Mouse (Mus musculus) heart, embryonic 10.5 days (tissue): Measurements from ENCODE around the gene Hprt. TPM values are rescaled to one million over a fixed set of nuclear protein-coding genes. Genes with fewer than 3 reads are reported as not detected.

Experiments used
- DNase-seq: peaks from one replicate; pipeline ENCODE4 v3.0.0-alpha.2; 2017; ENCODE audit warnings: low spot score
- H3K27ac ChIP-seq: fragments of 300-500 bp; sonication (generic); 2 replicates; pipeline ENCODE4 v1.5.1; 2016; ENCODE audit warnings: mild to moderate bottlenecking
- H3K27me3 ChIP-seq: fragments of 300-500 bp; sonication (generic); 2 replicates; pipeline ENCODE4 v1.6.1; 2016; ENCODE audit warnings: mild to moderate bottlenecking; ENCODE audit not compliant: poor library complexity, insufficient read depth, severe bottlenecking
- H3K36me3 ChIP-seq: fragments of 300-500 bp; sonication (generic); 2 replicates; pipeline ENCODE4 v1.6.1; 2016; ENCODE audit warnings: mild to moderate bottlenecking, moderate library complexity
- H3K4me1 ChIP-seq: fragments of 300-500 bp; sonication (generic); 2 replicates; pipeline ENCODE4 v1.6.1; 2016; ENCODE audit warnings: mild to moderate bottlenecking
- H3K4me3 ChIP-seq: fragments of 300-500 bp; sonication (generic); 2 replicates; pipeline ENCODE4 v1.5.1; 2016; ENCODE audit warnings: mild to moderate bottlenecking, moderate library complexity
- H3K9me3 ChIP-seq: fragments of 300-500 bp; sonication (generic); 2 replicates; pipeline ENCODE4 v1.6.1; 2016; ENCODE audit warnings: mild to moderate bottlenecking, moderate library complexity
- WGBS: fragments of 180-500 bp; shearing (Covaris S2); methylation state at CpG from one replicate; pipeline ENCODE4 v1.1.7; 2016; 5-methylcytosine and 5-hydroxymethylcytosine counted together
- polyA plus RNA-seq: library from polyadenylated mRNA; unstranded; fragments of >200 nt; fragmentation: Nextera tagmentation; extraction: Ambion mirVana; gene quantifications from 2 replicates; pipeline ENCODE4 v1.2.1, GENCODE M21; 2016

Gene Hprt
- polyA plus RNA-seq, 1 experiment from 2014 or later, result 172 TPM

GRCm38 (mm10) chrX:53046911-53047310 is 59.0 kb downstream of the Hprt start:
- H3K4me1 ChIP-seq, result peaks cover 27% of the 10 kb centered on the region
- no peaks in the 10 kb centered on the region for H3K36me3 ChIP-seq
- H3K27me3 ChIP-seq, result no peaks in the 10 kb centered on the region
- no peak overlapping the region for H3K4me3 ChIP-seq
- no peak for DNase-seq
- 27% methylated on average over 2 of the region's 2 CpGs for WGBS
- H3K27ac ChIP-seq, result no peak overlapping the region
- no peaks in the 10 kb centered on the region for H3K9me3 ChIP-seq

- Histone ChIP-seq H3K27me3 (no peaks in the 10 kb centered on the region), H3K27ac (no peak overlapping the region), H3K9me3 (no peaks in the 10 kb centered on the region), H3K4me1 (peaks cover 32% of the 10 kb centered on the region), H3K36me3 (peaks cover 6% of the 10 kb centered on the region; the same call in 1 of the 2 replicates), H3K4me3 (no peak overlapping the region)
- DNase-seq, result no peak
- WGBS, result 25% methylated on average over 4 of the region's 4 CpGs
Observed at GRCm38 (mm10) chrX:53049196-53049595, 61.3 kb downstream of the Hprt start.

GRCm38 (mm10) chrX:53050353-53050752 is 62.4 kb downstream of the Hprt start:
- Histone ChIP-seq H3K9me3 (no peaks in the 10 kb centered on the region), H3K27ac (peak overlapping the region; percentile 74), H3K36me3 (peaks cover 9% of the 10 kb centered on the region; the same call in 1 of the 2 replicates), H3K27me3 (no peaks in the 10 kb centered on the region), H3K4me1 (peaks cover 24% of the 10 kb centered on the region), H3K4me3 (peak overlapping the region; percentile 47)
- WGBS, result 15% methylated on average over 8 of the region's 9 CpGs
- DNase-seq, result no peak

GRCm38 (mm10) chrX:53052652-53053500 is 64.9 kb downstream of the Hprt start:
- Histone ChIP-seq H3K9me3 (no peaks in the 10 kb centered on the region), H3K27ac (peak overlapping the region; percentile 56), H3K27me3 (peaks cover 7% of the 10 kb centered on the region; the same call in 1 of the 2 replicates), H3K4me1 (peaks cover 10% of the 10 kb centered on the region; the same call in 1 of the 2 replicates), H3K4me3 (peak overlapping the region; percentile 29), H3K36me3 (peaks cover 9% of the 10 kb centered on the region; the same call in 1 of the 2 replicates)
- peak; percentile 91 for DNase-seq
- WGBS, result 12% methylated on average over 13 of the region's 13 CpGs

GRCm38 (mm10) chrX:53053885-53054284 is 65.9 kb downstream of the Hprt start:
- H3K9me3 ChIP-seq, result no peaks in the 10 kb centered on the region
- peaks cover 9% of the 10 kb centered on the region; the same call in 1 of the 2 replicates for H3K36me3 ChIP-seq
- 41% methylated on average over 5 of the region's 5 CpGs for WGBS
- DNase-seq, result no peak
- H3K27me3 ChIP-seq, result peaks cover 7% of the 10 kb centered on the region; the same call in 1 of the 2 replicates
- H3K4me3 ChIP-seq, result peak overlapping the region; percentile 72
- peaks cover 10% of the 10 kb centered on the region; the same call in 1 of the 2 replicates for H3K4me1 ChIP-seq
- peak overlapping the region; percentile 67 for H3K27ac ChIP-seq

- H3K4me3 ChIP-seq, result peak overlapping the region; percentile 72
- no peak for DNase-seq
- peaks cover 6% of the 10 kb centered on the region; the same call in 1 of the 2 replicates for H3K4me1 ChIP-seq
- no peaks in the 10 kb centered on the region for H3K9me3 ChIP-seq
- peaks cover 9% of the 10 kb centered on the region; the same call in 1 of the 2 replicates for H3K36me3 ChIP-seq
- H3K27ac ChIP-seq, result peak overlapping the region; percentile 92
- WGBS, result 15% methylated on average over 9 of the region's 9 CpGs
- peaks cover 7% of the 10 kb centered on the region; the same call in 1 of the 2 replicates for H3K27me3 ChIP-seq
Observed at GRCm38 (mm10) chrX:53055771-53056170, 67.8 kb downstream of the Hprt start.

- Histone ChIP-seq H3K27me3 (peaks cover 7% of the 10 kb centered on the region; the same call in 1 of the 2 replicates), H3K4me3 (peak overlapping the region; percentile 72), H3K9me3 (no peaks in the 10 kb centered on the region), H3K27ac (peak overlapping the region; percentile 92), H3K36me3 (peaks cover 9% of the 10 kb centered on the region; the same call in 1 of the 2 replicates), H3K4me1 (peaks cover 6% of the 10 kb centered on the region; the same call in 1 of the 2 replicates)
- DNase-seq, result peak; percentile 79
- 14% methylated on average over 33 of the region's 33 CpGs for WGBS
Observed at GRCm38 (mm10) chrX:53056627-53057026, 68.7 kb downstream of the Hprt start.

GRCm38 (mm10) chrX:53057054-53057759 is 69.3 kb downstream of the Hprt start:
- Histone ChIP-seq H3K27me3 (peaks cover 7% of the 10 kb centered on the region; the same call in 1 of the 2 replicates), H3K36me3 (peaks cover 9% of the 10 kb centered on the region; the same call in 1 of the 2 replicates), H3K9me3 (no peaks in the 10 kb centered on the region), H3K4me1 (peaks cover 6% of the 10 kb centered on the region; the same call in 1 of the 2 replicates), H3K27ac (peak overlapping the region; percentile 92), H3K4me3 (peak overlapping the region; percentile 72)
- WGBS, result 21% methylated on average over 41 of the region's 42 CpGs
- DNase-seq, result peak; percentile 93

- no peak for DNase-seq
Observed at GRCm38 (mm10) chrX:53057760-53058090, 69.8 kb downstream of the Hprt start.

GRCm38 (mm10) chrX:53058459-53059280 is 70.7 kb downstream of the Hprt start:
- H3K4me3 ChIP-seq, result peak overlapping the region; percentile 72
- H3K27me3 ChIP-seq, result peaks cover 7% of the 10 kb centered on the region; the same call in 1 of the 2 replicates
- 11% methylated on average over 33 of the region's 33 CpGs for WGBS
- peak overlapping the region; percentile 92 for H3K27ac ChIP-seq
- H3K4me1 ChIP-seq, result peaks cover 6% of the 10 kb centered on the region; the same call in 1 of the 2 replicates
- DNase-seq, result peak; percentile 78
- no peaks in the 10 kb centered on the region for H3K9me3 ChIP-seq
- peaks cover 8% of the 10 kb centered on the region; the same call in 1 of the 2 replicates for H3K36me3 ChIP-seq

More at GRCm38 (mm10) chrX:53057760-53058090, 69.8 kb downstream of the Hprt start:
- Histone ChIP-seq H3K36me3 (peaks cover 9% of the 10 kb centered on the region; the same call in 1 of the 2 replicates), H3K27me3 (peaks cover 7% of the 10 kb centered on the region; the same call in 1 of the 2 replicates), H3K9me3 (no peaks in the 10 kb centered on the region), H3K4me1 (peaks cover 6% of the 10 kb centered on the region; the same call in 1 of the 2 replicates), H3K27ac (peak overlapping the region; percentile 92), H3K4me3 (peak overlapping the region; percentile 72)
- WGBS, result 22% methylated on average over 6 of the region's 6 CpGs

- DNase-seq, result no peak
- Histone ChIP-seq H3K36me3 (no peaks in the 10 kb centered on the region), H3K4me1 (no peaks in the 10 kb centered on the region), H3K9me3 (no peaks in the 10 kb centered on the region), H3K27ac (peak overlapping the region; percentile 92), H3K4me3 (no peak overlapping the region), H3K27me3 (peaks cover 7% of the 10 kb centered on the region; the same call in 1 of the 2 replicates)
- WGBS, result 26% methylated on average over 11 of the region's 11 CpGs
Observed at GRCm38 (mm10) chrX:53059426-53060007, 71.6 kb downstream of the Hprt start.
